Mouse (Mus musculus) lung, postnatal 0 days (tissue): Measurements from ENCODE around the gene Upk1a.

Experiments
- CTCF ChIP-seq: IDR thresholded peaks from 2 replicates; pipeline ENCODE4 v1.5.1; 2016; ENCODE audit warnings: antibody characterized with exemption, mild to moderate bottlenecking
- EP300 ChIP-seq: IDR thresholded peaks from 2 replicates; pipeline ENCODE4 v1.6.1; 2016; ENCODE audit warnings: antibody characterized with exemption, mild to moderate bottlenecking, control low read depth

DNA sequence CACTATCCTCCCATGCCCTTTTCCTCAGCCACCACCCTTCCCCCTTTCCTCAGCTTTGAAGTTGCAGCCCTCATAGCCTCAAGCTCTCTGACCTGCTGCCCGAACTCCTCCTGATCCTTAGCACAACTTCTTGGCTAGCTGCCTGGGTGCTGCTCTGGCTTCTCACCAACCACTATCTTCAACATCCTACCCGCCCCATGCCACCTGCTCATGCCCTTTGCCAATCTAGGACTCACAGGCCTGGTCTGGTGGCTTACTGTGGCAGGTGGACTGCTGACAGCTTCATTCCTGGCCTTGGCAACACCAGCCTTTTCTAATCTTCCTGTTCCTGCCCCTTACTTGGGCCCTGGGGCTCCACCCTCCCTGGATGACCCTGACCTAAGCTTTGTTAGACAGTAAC, 39.7 kb downstream of the Upk1a start:
- TF ChIP-seq CTCF: no peak
- no peak for TF ChIP-seq EP300
